Mouse (Mus musculus) left cerebral cortex, adult 8-10 months (tissue): Measurements from ENCODE around the gene Fgl2. TPM values are rescaled to one million over a fixed set of nuclear protein-coding genes. Genes with fewer than 3 reads are reported as not detected.
"Not testable (repeated sequence)": the region's sequence is repeated elsewhere in the genome, so short reads cannot be mapped to it uniquely, and the experiment has no call there.

Source experiments
- DNase-seq, 2 experiments: peaks; one replicate each; pipeline ENCODE4 v3.0.0; 2022; ENCODE audit warnings: low spot score in 2 of 2
- total RNA-seq, 4 experiments: library from RNA; stranded (reverse); gene quantifications; 2 replicates each; pipeline ENCODE4 v1.2.4; 2022

Fgl2 gene
- total RNA-seq = 1 to 10 TPM; 1.5 to 3.0 (median 2.0) TPM

DNA sequence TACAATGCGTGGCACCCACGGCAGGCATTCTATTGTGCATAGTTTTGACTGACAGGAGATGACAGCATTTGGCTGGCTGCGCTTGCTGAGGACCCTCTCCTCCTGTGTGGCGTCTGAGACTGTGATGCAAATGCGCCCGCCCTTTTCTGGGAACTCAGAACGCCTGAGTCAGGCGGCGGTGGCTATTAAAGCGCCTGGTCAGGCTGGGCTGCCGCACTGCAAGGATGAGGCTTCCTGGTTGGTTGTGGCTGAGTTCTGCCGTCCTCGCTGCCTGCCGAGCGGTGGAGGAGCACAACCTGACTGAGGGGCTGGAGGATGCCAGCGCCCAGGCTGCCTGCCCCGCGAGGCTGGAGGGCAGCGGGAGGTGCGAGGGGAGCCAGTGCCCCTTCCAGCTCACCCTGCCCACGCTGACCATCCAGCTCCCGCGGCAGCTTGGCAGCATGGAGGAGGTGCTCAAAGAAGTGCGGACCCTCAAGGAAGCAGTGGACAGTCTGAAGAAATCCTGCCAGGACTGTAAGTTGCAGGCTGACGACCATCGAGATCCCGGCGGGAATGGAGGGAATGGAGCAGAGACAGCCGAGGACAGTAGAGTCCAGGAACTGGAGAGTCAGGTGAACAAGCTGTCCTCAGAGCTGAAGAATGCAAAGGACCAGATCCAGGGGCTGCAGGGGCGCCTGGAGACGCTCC lies at the start of gene Fgl2:
Fgl2 (plus strand) TSS at position 150 of the 687 bp plus-strand sequence.
- no peak for DNase-seq

GRCm38 (mm10) chr5:21326494-21326893 lies 45.9 kb upstream of the Fgl2 start:
- no peak for DNase-seq

DNA sequence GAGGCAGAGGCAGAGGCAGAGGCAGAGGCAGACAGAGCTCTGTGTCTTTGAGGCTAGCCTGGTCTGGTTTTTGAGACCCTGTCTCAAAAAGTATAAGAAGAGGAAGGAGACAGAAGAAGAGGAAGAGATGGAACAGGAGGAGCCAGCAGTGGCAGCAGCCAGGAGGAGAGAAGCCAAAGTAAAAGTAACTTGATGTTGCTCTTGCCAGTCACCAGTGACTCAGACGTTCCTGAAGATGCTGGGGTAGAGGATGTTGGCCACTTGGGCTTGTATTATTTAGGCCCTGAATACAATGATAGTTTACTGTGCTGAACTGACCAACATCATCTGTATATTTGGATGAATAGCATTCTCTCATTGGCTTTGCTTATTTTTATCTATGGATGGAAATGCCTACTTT lies 43.9 kb upstream of the Fgl2 start:
- no peak for DNase-seq

- DNase-seq = no peak
These were observed 42.5 kb upstream of the Fgl2 start for GRCm38 (mm10) chr5:21329672-21330665.

- no peak for DNase-seq
These were observed 40.8 kb upstream of the Fgl2 start for GRCm38 (mm10) chr5:21331656-21332055.

- DNase-seq = no peak
These were observed 40.3 kb upstream of the Fgl2 start for GRCm38 (mm10) chr5:21332119-21332518.

DNA sequence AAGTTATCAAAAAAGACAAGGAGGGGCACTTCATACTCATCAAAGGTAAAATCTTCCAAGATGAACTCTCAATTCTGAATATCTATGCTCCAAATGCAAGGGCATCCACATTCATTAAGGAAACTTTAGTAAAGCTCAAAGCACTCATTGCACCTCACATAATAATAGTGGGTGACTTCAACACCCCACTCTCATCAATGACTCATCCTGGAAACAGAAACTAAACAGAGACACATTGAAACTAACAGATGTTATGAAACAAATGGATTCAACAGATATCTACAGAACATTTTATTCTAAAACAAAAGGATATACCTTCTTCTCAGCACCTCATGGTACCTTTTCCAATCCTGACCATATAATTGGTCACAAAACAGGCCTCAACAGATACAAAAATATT lies 30.2 kb upstream of the Fgl2 start:
- DNase-seq = not testable (repeated sequence)

DNA sequence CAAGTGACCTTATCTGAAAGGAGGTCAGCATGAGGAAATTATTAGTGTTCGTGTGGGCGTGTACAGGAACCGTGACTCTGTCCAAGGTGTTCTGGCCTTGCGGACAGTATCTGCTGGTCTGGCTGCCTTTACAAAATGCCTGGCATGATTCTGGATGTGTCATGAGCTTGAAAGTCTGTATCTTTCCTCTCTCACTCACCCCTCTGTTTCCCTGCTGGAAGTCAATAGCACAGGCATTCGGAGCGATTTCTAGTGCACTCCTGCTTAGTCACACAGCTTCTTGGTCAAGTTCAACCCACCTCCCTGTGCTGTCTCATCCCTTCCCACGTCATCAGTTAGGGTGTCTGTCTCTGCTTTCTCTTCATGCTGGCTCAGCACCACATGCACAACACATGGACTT lies 24.1 kb upstream of the Fgl2 start:
- DNase-seq = no peak

- DNase-seq = no peak
These were observed 20.8 kb upstream of the Fgl2 start for GRCm38 (mm10) chr5:21351678-21352077.

GRCm38 (mm10) chr5:21358648-21359047 lies 13.8 kb upstream of the Fgl2 start:
- DNase-seq = no peak

GRCm38 (mm10) chr5:21363343-21363742 lies 9.1 kb upstream of the Fgl2 start:
- DNase-seq = no peak

DNA sequence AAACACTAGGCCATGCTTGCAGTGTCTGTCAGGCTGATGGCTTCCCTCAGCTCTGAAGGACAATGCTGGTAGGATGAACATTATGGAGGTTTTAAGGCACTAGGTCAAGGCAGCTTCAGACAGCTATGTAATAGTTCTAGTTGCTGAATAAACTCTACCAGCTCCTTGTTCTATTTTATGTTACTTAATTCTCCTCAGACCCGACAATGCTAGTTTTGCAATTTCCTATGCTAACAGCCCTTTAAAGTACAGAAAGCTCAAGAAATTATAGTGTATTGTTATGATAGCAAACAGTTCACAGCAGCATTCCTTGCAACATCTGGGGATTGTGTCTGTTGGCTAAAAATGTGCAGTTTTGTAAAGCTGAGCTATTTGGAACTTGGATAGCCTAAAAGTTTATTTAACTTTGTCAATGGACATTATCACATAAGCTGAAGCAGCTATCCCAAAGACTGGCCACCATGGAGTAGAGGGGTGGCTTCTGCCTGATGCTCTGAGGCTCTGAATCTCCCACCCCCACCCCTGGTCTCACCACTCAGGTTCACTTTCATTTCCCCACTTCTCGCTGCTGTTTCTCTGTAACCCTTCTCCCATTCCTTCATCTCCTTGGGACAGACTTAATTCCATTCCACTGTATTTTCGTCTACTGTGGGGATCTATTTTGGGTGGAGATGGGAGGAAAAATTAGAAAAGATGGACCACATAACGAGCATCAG lies 5.9 kb upstream of the Fgl2 start:
- no peak for DNase-seq

- no peak for DNase-seq
These were observed 4.9 kb upstream of the Fgl2 start for GRCm38 (mm10) chr5:21367514-21367913.

GRCm38 (mm10) chr5:21370218-21370947 lies 2.1 kb upstream of the Fgl2 start:
- no peak for DNase-seq

- DNase-seq = no peak
These were observed 522 bp upstream of the Fgl2 start for GRCm38 (mm10) chr5:21371920-21372319.

GRCm38 (mm10) chr5:21373180-21373518 lies 707 bp downstream of the Fgl2 start:
- no peak for DNase-seq

- DNase-seq = no peak
These were observed 4.5 kb downstream of the Fgl2 start for GRCm38 (mm10) chr5:21376935-21377334.

GRCm38 (mm10) chr5:21378397-21378796 lies 6.0 kb downstream of the Fgl2 start:
- DNase-seq = no peak

DNA sequence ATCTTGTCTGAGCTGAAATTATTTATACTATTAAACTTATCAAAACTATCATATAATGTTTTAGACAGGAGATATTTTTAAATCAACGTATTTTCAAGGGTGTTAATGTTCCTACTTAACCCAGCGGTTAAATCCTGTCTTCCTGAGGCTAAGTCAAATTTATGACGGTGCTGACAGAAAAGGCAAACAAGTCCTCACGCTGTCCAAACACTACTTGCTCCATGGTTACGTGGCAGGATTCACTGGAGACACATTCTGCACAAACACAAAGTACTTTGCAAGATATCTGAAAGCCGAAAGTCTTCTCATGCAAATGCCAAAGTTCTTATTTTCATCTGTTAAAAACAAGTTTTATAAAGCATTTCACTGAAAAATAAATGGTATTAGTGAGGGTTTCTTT lies 9.5 kb downstream of the Fgl2 start:
- no peak for DNase-seq

GRCm38 (mm10) chr5:21382678-21383077 lies 10.2 kb downstream of the Fgl2 start:
- DNase-seq = no peak
